ENCODE assay signal across 9 mouse cellular contexts in genomic region chr9:28386527-28387175, GRCm38 (mm10).
DNase-seq lines count a peak whose midpoint lies in the region; ATAC-seq and TF ChIP-seq lines count a peak whose summit lies in the region.
"Had no signal": no experiment of that assay in that cellular context is flagged by ENCODE, and none has a peak within 500 bp of the region (broad histone marks: within the 10 kb centered on the region; RNA-seq: fewer than 3 reads in every experiment).

No protein-coding gene starts in this region.

- no peak for TF ChIP-seq EP300 in heart, adult 2 months (IDR thresholded peaks at IDR 0.05; ENCODE audit: insufficient read depth, low read depth, low read length)

- no peak overlapping the region for H3K4me3 ChIP-seq in forebrain, embryonic 16.5 days (replicated peaks; ENCODE audit: low read length)
- H3K4me3 ChIP-seq in heart, adult 2 months, result no peak overlapping the region
- H3K4me3 ChIP-seq: kidney, embryonic 15.5 days had no signal

- H3K79me2 ChIP-seq in heart, adult 2 months (replicated peaks; ENCODE audit: control insufficient read depth, insufficient read depth, low read length), result no peaks in the 10 kb centered on the region

- peak; percentile 63 for DNase-seq in layer of hippocampus, adult 11-12 months (ENCODE audit: low spot score)
- no peak for DNase-seq in layer of hippocampus, postnatal 25 days (ENCODE audit: extremely low spot score in 1 of 2, low spot score in 1 of 2)
- DNase-seq in layer of hippocampus, adult 18-20 months (ENCODE audit: low spot score in 2 of 2), result peak; percentile 71 to 84
- peak; percentile 85 for DNase-seq in right cerebral cortex, adult 18-20 months
- DNase-seq in heart, adult 2 months, result no peak
- DNase-seq in adrenal gland, adult 2 months, result no peak
- DNase-seq: thymus, postnatal 25 days had no signal

- peaks cover 11% of the 10 kb centered on the region for H3K4me1 ChIP-seq in forebrain, embryonic 16.5 days (replicated peaks; ENCODE audit: control insufficient read depth, insufficient read depth, low read length)
- H3K4me1 ChIP-seq in heart, adult 2 months (ENCODE audit: control insufficient read depth, insufficient read depth, low read length), result no peaks in the 10 kb centered on the region

- H3K27ac ChIP-seq in forebrain, embryonic 16.5 days (ENCODE audit: low read length), result peak overlapping the region; percentile 51
- no peak overlapping the region for H3K27ac ChIP-seq in heart, adult 2 months
- H3K27ac ChIP-seq: kidney, embryonic 15.5 days had no signal

- no peak overlapping the region for H3K9ac ChIP-seq in forebrain, embryonic 16.5 days (replicated peaks; ENCODE audit: low read depth, low read length)
- no peak overlapping the region for H3K9ac ChIP-seq in heart, adult 2 months (ENCODE audit: low read depth, low read length)
- H3K9ac ChIP-seq: kidney, embryonic 15.5 days had no signal

- H3K4me2 ChIP-seq in forebrain, embryonic 16.5 days (ENCODE audit: low read length), result no peak overlapping the region
- H3K4me2 ChIP-seq: kidney, embryonic 15.5 days had no signal

- ATAC-seq in forebrain, embryonic 16.5 days, result peak; percentile 72; the same call in 1 of the 2 replicates

- TF ChIP-seq POLR2A in heart, adult 2 months (IDR thresholded peaks at IDR 0.05; ENCODE audit: insufficient read depth, low read depth, low read length), result no peak

- no peaks in the 10 kb centered on the region for H3K36me3 ChIP-seq in forebrain, embryonic 16.5 days (ENCODE audit: control insufficient read depth, insufficient read depth)
- no peaks in the 10 kb centered on the region for H3K36me3 ChIP-seq in heart, adult 2 months (ENCODE audit: control insufficient read depth, insufficient read depth, low read length)
- H3K36me3 ChIP-seq: kidney, embryonic 15.5 days had no signal

- intact Hi-C loops in heart, adult 2 months (cut with DNase I), result no loop called here

- H3K27me3 ChIP-seq in forebrain, embryonic 16.5 days (replicated peaks; ENCODE audit: control insufficient read depth, insufficient read depth, low read length), result no peaks in the 10 kb centered on the region
- H3K27me3 ChIP-seq in heart, adult 2 months (ENCODE audit: control insufficient read depth, insufficient read depth, low read length), result no peaks in the 10 kb centered on the region
- H3K27me3 ChIP-seq: kidney, embryonic 15.5 days had no signal

- WGBS in forebrain, embryonic 16.5 days, result 19% methylated on average over 5 of the region's 5 CpGs
- 49% methylated on average over 5 of the region's 5 CpGs for whole genome bisulfite sequencing in heart, adult 2 months

- no peak for TF ChIP-seq CTCF in heart, adult 2 months (IDR thresholded peaks at IDR 0.05)

- H3K9me3 ChIP-seq in forebrain, embryonic 16.5 days (ENCODE audit: control insufficient read depth, low read length), result no peaks in the 10 kb centered on the region
- H3K9me3 ChIP-seq: kidney, embryonic 15.5 days had no signal

Comparison
In these comparisons a context has a peak if more than half of its experiments do, and no peak if none do; other contexts are left out.
1. DNase-seq: peak in layer of hippocampus, adult 11-12 months (single experiment), layer of hippocampus, adult 18-20 months (2 of 2) and right cerebral cortex, adult 18-20 months (single experiment); none in layer of hippocampus, postnatal 25 days (0 of 2), heart, adult 2 months (0 of 2) and adrenal gland, adult 2 months (single experiment).